Mouse (Mus musculus) spleen, postnatal 36 days (tissue): ENCODE data around the gene Astn2.

Experiments
- DNase-seq, 2 experiments: peaks; one replicate each; pipeline ENCODE4 v3.0.0; 2022; ENCODE audit warnings: low spot score in 2 of 2, mixed read lengths in 1 of 2

Astn2 gene

DNA sequence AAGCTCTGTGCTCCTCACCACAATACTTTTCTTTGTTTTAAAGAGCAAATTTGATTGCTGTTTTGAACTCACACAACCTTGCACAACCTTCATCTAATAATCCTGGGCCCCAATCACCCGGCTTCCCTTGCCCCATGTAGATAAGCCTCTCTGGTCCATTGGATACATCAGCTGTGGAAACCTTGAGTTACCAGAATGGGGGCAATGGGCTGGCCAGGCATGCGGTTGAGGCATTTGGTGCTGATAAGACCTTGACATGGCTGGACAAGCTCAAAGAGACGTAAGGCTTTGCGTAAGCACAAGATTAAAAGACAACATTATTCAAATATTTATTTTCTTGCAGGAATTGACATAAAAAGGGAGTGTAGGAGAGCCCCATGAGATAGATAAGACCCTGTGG is 988.9 kb downstream of the Astn2 start:
- DNase-seq, result no peak

DNA sequence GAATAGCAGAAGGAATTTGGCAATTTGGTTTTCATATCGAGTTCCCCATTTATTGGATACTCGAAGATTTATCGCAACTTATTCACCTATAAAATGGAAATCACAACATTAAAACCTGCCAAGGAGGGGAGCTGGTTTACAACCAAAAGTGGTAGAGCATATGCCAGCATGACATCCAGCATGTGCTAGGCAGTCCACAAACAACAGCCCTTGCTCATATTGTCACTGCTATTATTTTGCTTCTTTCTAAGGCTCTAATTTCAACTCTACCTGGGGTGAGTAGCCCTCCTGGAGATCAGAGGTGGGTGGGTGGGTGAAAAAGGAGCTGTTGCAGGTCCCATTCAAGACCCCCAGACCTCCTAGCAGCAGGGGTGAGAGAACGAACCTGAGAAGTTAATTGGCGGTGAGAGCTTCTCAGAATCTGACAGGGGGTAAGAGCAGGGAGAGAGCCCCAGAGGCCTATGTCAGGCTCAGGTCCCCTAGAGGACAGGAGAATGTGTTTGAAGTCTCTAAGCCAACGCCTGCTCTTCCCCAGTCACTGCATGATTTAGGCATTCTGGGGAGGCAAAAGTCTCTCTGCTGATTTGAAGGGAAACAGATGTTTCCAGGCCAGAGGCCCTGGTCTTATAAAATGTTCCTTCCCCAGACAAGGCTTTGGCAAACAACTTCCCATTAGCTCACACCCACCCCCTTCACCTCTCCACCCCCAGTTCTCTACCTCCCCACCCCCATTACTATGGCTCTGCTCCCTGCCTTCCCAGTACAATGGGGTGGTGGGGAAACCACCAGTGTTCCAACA is 1001.4 kb downstream of the Astn2 start:
- no peak for DNase-seq

DNA sequence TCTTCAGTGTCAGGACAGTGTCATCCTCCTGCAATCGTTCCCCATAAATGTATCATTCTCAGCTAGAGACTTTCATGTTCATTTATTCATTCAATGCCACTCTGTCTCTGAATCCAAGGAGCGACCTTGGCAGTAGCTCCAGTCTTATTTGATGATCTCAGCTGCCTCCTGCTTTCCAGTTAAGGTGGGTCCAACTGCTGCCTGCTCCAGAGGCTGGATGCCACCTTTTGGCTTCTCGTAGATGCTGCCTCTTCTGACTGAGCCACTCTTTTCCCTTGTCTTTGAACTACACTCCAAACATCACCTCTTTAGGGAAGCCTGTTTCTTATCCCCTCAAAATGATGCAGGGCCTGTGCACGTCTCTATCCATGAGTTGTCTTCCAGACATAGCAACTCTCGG is 1002.1 kb downstream of the Astn2 start:
- no peak for DNase-seq

DNA sequence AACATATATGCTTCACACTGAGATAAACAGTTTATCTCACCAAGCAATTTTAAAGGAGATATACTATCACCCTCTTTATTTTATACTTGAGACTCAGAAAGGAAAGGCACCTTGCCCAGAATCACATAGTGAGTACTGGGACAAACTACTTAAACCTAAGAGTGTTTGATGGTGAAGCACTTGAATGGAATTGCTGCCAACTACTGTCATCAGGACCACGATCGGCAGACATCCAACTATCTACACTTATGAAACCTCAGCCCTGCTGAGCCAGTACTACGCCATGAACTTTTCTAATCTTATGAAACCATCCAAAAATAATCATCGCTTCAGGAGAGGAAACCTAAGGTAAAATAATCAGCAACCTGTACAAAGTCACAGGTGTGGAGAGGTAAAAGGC is 1005.0 kb downstream of the Astn2 start:
- DNase-seq, result no peak

DNA sequence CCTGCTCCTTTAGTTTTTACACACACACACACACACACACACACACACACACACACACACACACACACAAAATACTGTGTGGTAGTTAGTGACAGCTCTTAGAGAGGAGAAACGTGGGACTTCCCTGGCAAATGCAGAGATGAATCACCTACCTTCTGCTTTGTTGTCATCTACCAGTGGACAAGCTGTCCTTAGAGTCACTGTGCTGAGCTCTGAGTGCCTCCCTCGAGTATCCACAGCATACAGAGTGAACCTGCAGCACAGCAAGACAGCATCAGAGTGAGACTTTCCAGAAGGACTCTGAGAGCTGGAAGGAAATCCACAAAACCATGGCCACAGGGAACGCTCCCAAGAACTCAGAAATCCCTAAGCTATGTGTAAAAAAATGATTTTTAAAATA is 1007.6 kb downstream of the Astn2 start:
- no peak for DNase-seq

DNA sequence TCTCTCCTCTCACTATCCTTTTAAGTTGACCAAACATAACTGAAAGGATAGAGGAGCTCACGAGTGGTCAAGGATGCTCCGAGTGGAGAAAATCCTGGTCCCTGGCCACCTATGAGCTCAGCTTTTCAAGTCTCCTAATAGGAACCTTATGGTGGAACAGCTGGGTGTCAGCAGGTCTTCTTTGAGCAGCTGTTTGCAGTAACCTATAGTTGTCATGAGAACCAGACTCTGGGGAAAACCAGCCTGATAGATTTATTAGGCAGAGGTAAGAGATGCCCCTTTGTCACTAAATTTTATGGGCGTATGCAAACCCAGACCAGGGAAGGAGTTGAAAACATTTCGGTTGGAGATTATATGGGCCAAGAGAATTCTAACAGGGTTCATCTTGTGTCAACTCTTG is 1013.4 kb downstream of the Astn2 start:
- DNase-seq, result no peak

DNA sequence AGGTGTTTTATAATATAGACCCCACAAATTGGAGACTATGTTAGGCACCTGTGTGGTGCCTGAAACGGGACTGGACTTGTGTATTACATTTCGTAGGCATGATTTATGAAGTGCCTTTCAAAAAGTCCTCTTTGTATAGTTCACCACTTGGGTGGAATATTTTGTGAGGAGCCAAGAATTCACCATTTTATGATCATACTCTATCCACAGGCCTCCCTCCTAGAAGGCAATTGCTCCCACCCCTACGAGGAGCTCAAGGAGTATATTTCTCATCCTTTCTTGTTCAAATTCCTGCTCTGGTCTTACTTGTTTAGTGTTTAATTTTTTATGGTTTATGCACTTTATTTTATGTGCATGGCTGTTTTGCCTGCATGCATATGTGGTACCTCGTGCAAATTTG is 1021.3 kb downstream of the Astn2 start:
- no peak for DNase-seq

DNA sequence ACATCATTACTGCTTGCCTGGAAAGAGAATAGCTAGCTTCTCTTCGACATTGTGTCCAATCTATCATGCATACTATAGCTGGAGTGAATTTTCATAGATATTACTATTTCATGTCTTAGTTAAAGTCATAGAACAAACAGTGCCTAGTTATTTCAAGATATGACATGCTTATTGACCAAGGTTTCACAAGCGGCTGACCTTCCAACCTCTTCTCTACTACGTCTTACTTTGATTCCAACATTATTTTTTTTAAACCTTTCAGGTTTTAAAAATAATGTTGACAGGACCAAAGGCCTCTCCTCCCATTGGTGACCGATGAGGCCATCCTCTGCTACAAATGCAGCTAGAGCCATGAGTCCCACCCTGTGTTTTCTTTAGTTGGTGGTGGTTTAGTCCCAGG is 1025.0 kb downstream of the Astn2 start:
- no peak for DNase-seq

DNA sequence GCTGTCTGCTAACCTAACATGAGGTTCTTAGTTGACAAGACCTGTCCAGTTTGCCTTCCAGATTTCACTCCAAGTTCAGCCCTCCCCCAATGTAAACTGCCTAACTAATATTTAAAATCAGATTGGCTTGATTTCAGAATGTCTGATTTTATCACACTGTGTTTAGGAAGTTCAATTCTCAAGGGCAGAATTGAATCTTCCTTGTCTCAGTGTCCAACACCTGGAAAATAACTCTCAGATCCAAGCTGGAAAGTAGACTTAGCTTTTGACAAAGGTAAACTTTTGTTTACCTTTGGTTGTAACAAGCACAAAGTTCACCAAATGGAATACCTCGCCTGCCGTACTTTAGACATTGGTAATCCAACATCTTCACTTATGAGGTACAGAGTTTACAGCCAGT is 1027.8 kb downstream of the Astn2 start:
- DNase-seq, result no peak

DNA sequence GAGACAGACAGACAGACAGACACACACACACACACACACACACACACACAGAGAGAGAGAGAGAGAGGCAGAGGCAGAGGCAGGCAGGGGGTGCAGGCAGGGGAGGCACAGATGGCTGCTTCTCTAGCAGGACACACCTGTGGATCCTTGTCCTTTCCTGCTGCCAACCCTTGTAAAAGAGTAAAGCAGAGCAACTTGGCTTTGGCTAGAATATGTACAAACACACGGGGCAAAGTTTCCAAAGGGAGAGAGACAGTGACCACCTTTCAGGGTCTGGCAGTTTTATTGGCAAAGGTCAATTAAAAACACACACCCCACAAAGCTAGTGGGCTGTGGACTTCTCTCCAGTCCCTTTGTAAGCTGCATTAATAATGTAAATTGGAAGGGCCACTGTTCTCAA is 1030.6 kb downstream of the Astn2 start:
- no peak for DNase-seq

DNA sequence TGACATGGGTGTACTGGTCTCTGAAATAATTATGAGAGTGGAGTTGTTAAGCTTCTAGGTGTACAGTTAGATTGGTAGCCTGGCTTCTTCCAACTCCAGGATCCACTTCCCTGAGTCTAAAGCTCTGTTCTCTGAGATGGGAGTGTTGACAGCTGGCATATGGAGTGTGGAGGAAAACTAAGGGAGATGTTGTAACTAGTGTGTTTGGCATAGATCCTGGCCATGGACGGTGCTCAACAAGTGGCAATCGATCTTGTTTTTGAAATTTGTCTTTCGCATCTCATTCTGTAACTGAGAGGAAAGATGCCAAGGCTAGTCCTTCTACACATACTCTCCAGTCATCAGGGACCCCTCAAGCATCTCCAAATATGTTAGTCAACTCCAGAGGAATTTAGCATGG is 1031.7 kb downstream of the Astn2 start:
- no peak for DNase-seq

DNA sequence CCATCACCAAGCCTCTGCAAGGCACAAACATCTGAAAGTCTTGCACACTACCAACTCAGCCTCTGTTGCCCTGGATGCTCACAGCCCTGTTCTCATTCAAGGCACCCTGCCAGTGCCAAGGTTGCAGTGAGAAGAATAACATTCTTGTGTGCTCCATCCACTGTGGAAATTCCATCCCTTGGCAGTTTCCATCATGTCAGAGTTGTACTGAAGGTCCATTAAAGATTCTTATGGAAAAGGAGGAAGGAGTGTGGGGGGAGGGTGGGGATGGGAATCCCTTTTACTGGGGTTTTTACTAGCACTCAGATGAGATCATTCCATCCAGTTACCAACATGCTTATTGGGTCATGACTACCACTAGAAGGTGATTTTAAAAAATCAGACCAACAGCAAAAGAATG is 1037.3 kb downstream of the Astn2 start:
- no peak for DNase-seq

DNA sequence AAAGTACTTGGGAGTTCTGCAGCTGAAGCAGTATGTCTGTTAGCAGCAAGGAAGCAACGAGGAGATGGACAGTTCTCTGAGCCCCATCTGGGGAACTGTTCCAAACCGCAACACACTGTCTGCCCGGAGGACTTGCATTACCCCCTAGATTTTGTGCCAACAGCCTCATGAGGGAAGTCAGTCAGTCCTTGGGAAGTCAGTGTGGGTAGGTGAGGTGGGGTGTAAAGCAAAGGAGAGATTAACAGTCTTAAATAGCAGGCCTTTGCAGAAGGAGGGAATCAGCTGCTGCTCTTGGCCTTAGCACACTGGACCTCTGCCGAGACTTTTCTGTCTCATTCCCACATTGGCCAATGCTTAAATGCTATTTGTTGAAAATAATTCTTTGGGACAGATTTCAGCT is 1049.8 kb downstream of the Astn2 start:
- no peak for DNase-seq

DNA sequence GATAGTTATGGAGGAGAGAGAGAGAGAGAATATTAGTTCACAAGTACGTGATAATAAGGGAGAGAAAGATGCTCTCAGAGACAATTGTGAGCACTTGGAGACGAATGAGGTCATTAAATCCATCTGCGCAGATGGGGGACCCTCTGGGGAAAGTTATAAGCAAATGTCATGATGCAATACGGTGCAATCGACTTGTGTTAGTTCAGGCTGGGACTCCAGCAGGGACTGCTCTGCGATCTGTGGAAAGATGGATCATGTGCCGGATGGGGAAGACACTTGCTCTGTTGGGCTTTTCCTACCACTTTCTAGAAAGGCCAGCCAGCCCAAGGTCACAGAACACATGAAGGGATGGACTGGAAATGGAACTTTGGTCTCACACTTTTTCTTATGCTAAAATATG is 1053.9 kb downstream of the Astn2 start:
- no peak for DNase-seq

DNA sequence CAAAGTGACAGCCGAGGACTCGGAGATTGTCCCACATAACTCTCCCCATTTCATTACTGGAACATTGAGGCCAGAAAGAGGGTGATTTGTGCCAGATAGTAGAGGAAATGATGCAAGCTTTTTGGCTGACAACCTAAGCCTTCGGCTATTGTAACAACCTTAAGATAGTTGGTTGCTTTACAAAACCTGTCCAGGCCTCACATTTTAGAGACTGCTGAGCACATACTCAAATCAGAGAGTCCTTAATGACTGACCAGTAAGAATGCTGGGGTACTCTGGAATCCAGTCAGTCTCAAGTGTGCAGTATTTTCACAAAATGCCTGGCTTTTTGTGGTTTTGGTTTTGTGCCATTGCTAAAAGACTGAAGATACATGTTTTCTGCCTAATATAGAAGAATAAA is 1062.6 kb downstream of the Astn2 start:
- no peak for DNase-seq

DNA sequence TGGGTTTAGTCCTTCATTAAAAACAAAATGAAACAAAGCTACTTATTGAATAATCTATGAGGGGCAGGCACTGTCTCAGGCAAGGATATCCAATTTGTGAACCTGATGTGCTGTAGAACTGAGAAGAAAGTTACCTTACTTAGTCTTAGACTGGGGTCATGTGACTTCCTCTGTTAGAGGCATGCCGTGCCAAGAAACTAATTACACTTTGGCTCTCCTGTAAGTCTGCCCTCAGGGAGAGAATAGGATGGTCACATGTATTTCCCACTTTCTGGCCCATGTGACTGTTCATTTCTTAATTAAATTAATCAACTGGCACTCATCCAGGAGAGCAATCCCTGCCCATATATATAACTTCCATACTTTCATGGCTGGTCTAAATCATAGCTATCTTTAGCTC is 1070.7 kb downstream of the Astn2 start:
- DNase-seq, result no peak
